Mouse (Mus musculus) heart, adult 18-20 months (tissue): Measurements from ENCODE around the gene Ctu2. TPM values are rescaled to one million over a fixed set of nuclear protein-coding genes. Genes with fewer than 3 reads are reported as not detected.

Experiments
- microRNA-seq, 2 experiments: library from miRNA; unstranded; fragments of <30 nt; microRNA quantifications; one replicate each; pipeline ENCODE4 v1.2.0; 2022
- total RNA-seq, 2 experiments: library from RNA; stranded (reverse); gene quantifications; 2 replicates each; pipeline ENCODE4 v1.2.3; 2021

The Ctu2 gene
- total RNA-seq, 2 experiments from 2014 or later, result 5.8 to 8.0 TPM

Small RNAs within 50 kb of the gene (microRNA-seq; reads per million reads assigned to microRNA genes)
- gene Gm24366, result 0 reads per million in 2 experiments

Other genes with a start within 250 kb of the Ctu2 start
- gene Zfpm1, start 194.0 kb upstream of the Ctu2 start, total RNA-seq, result 10 to 100 TPM; 18.4 to 23.0 TPM
- gene Trhr2, start 115.4 kb upstream of the Ctu2 start, total RNA-seq, result not detected
- 10 to 100 TPM; 20.9 to 24.5 TPM for gene Zc3h18, start 99.5 kb upstream of the Ctu2 start, total RNA-seq
- not detected for gene Il17c, start 54.1 kb upstream of the Ctu2 start, total RNA-seq
- 10 to 100 TPM; 48.8 to 51.3 TPM for gene Cyba, start 43.2 kb upstream of the Ctu2 start, total RNA-seq
- 1 to 10 TPM; 3.9 to 5.0 TPM for gene Mvd, start 32.7 kb upstream of the Ctu2 start, total RNA-seq
- gene Snai3, start 15.4 kb upstream of the Ctu2 start, total RNA-seq, result 1 to 10 TPM; 2.2 to 4.4 TPM
- 10 to 100 TPM; 42.1 to 51.7 TPM for gene Rnf166, start 79 bp upstream of the Ctu2 start, total RNA-seq
- 10 to 100 TPM; 11.4 to 13.3 TPM for gene Piezo1, start 75.2 kb downstream of the Ctu2 start, total RNA-seq
- 1 to 10 TPM; 2.5 to 2.8 TPM for gene Cdt1, start 91.9 kb downstream of the Ctu2 start, total RNA-seq
- gene Aprt, start 100.8 kb downstream of the Ctu2 start, total RNA-seq, result 10 to 100 TPM; 40.8 to 42.7 TPM
- 1 to 10 TPM; 3.6 to 4.0 TPM for gene Galns, start 135.3 kb downstream of the Ctu2 start, total RNA-seq
- gene Trappc2l, start 135.5 kb downstream of the Ctu2 start, total RNA-seq, result 10 to 100 TPM; 62.0 to 69.1 TPM
- gene Pabpn1l, start 146.6 kb downstream of the Ctu2 start, total RNA-seq, result not detected
- 10 to 100 TPM; 18.7 to 20.4 TPM for gene Cbfa2t3, start 223.0 kb downstream of the Ctu2 start, total RNA-seq